Mouse (Mus musculus) CH12F3 (cell line): ENCODE data around the gene Fopnl.

Experiments
- in situ Hi-C: fragments of 300-500 bp; cut with MboI; formaldehyde crosslinking; loops from 2 replicates; pipeline ENCODE4 v1.14.3; 2020; ENCODE audit warnings: low sequenced_read_pairs

Fopnl gene

DNA sequence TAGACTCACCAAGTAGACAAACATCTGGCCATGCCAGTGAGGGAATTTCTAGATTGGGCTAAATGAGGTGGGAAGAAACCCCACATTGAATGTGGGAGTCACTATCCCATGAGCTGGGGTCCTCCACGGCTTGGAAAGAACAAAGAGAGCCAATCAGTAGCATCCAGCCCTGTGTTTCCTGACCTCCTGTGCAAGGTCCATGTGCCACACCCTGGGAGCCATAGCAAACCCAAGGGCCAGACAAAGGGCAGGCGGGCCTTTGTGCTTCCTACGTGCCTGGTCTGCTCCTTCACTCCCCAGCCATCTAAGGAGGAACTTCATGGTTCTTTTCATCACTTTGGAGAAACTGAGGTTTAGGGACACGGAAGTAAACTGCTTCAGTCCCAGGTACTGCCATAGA, 64.3 kb downstream of the Fopnl start:
- in situ Hi-C loops: no loop called here

DNA sequence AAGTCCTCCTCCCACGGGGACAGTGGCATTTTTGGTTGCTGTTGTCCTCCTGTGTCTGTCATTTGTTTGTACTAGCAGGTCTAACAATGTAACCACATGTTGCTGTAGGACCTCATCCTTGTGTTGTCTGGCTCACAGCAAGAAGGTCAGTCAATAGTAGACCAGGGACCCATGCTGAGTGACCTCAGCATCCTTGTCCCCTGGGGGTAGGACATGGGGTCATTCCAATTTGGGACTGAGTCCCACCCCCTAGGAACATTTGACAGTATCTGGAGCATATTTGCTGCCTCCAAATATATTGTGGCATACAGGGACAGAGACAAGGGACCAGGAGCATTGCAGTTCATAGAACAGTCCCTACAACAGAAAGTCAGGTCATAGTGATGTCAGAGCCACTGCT, 67.3 kb downstream of the Fopnl start:
- in situ Hi-C loops: no loop called here
